Mouse (Mus musculus) lung, postnatal 25 days (tissue): ENCODE measurements around the gene Igsf3.

Experiments
- DNase-seq: peaks from one replicate; pipeline ENCODE4 v3.0.0; 2022; ENCODE audit warnings: low spot score

Igsf3 gene

DNA sequence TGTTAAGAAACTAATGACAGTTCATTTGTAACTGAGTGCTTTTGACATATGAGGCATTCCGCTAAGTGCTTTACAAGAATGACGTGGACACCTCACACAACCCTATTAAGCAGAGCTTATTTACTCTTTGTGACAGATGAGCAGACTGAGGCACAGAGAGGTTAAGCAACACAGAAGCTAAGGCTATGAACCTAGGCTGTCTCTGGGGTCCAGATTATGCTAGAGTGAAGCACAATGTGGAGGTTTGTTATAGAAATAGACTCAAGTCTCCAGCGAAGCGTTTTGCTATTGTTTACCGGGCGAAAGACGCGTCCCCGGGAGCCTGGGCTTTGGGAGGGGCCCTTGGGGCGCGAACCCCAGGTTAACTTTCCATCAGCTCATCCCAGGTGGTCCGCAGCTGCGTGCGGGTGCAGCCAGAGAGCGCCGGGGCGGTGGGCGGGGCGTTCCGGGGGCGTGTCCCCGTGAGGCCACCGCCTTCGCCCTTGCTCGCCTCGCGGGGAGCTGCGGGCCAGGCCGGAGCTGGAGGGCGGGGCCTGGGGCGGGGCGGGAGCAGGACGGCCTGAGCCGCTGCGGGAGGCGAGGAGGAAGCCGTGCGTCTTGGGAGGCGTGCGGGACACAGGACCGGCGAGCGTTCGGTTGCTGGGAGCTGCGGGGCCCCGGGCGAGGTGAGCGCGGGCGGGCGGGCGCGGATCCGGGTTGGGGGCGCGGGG, at the start of gene Igsf3:
Igsf3 (plus strand) TSS at position 546 of the 710 bp plus-strand sequence.
- peak; percentile 77 for DNase-seq

DNA sequence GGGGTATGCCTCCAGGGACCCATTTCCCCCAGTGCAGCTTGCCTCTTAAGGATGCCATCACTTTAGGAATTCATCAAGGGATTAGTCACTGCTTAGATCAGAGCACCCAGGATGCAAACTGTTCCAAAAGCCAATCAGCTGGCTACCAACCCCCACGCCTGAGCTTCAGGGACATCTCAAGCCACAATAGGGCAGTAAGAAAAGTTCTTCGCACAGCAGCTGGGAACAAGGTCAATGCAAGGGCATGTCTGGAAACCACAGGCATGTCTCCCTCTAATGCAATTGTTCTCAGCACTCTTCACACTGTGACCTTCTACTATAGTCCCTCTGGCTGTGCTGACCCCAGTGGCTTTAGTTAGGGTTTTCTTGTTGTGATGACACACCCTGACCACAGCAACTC, 49.6 kb upstream of the Igsf3 start:
- DNase-seq: no peak

DNA sequence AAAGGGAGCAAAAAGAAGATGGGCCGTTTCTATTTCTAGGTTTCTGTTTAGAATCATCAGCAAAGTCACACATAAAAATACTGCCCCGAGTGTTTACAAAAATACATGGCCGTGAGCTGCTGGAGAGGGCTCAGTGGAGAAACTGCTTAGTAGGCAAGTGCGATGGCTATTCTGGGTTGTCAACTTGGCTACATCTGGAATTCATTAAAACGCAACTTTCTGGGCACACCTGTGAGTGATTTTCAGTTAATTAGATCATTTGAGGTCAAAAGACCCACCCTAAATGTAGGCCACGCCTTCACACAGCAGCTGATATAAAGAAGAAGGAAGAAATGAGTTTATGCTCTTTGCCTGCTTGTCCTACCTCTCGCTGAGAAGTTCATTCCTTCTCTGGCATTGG, 48.3 kb upstream of the Igsf3 start:
- DNase-seq: no peak

DNA sequence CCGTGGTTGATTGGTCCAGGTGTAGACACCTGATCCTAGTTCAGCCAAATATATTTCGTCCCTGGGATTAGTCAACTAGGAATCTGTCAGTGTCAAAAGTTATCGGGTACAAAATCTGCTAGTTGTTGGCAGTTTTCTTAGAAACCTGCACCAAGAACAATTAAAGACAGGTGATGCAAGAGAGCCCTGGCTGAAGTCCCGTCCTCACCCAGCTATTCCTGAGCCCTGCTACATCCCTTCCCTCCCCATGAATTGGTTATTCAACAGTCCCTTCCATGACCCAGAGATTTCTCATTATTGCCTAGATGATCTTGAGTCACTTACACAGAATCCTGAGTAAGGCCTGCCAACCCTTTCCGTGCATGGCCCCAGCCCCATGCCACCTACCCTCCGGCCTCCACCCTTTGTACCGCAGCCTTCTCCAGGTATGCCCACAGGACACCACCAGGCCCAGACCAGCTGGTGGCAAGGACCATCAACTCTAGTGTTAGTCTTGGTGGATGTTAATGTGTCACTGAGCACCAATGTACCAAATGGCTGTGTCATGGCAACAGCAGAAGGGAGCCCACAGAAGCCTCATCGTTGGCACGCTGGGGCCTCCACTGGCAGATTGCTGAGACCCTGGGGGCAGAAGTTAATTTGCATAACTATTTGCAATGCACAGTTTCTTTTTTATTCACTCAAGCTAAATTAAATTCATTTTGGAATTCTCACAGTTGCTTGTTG, 33.5 kb upstream of the Igsf3 start:
- no peak for DNase-seq

DNA sequence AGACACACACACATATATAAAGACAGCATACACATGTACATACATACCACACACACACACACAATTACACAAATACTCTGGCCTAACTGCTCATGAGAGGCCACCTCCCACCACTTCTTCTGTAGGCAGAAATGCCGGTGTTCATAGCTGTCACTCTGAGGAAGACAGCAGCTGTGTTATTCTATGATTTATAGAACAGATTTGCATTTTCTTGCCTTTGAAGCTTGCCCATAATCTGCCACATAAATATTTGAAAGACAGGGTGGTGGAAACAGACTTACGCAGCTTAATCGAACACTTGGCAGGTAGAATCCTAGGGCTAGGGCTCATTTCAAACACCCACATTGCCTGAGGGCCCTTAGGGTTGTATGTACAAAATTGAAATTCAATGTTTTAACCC, 32.6 kb upstream of the Igsf3 start:
- DNase-seq: no peak

DNA sequence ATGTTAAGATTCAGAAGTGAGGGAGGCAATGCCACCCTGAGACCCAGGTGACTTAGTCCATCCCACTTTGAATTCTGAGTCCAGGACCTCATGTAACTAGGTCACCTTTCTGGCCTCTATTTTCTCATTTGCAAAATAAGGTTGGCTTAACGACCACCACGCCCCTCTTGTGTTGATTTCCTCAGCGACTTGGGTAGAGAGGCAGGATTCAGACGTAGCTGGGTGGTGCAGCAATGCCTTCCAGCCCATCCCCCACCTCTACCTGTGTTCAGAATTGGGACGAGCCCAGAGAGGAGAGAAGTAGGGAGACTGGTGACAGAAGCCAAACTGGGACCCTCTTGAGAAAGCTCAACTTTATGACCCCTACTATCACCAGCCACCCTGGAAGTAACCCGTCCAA, 31.6 kb upstream of the Igsf3 start:
- no peak for DNase-seq

DNA sequence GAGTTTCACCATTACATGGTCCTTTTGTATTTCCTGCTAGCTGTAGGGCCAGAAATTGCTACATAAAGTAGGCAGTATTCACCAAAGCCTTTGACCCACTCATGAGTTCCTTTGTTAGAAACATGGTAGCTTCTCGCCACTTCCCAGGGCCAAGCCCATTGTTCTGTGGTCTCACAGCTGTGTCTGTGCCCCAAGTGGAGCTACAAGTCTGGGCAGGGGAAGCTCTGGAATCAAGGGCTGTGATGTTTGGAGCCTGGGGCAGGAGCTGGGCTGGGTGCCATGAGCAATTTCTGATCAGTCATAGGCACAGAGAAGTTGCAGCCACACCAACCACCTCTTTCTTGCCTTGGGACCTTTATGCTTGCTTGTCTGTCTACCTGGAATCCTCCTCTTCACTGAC, 30.1 kb upstream of the Igsf3 start:
- DNase-seq: no peak

DNA sequence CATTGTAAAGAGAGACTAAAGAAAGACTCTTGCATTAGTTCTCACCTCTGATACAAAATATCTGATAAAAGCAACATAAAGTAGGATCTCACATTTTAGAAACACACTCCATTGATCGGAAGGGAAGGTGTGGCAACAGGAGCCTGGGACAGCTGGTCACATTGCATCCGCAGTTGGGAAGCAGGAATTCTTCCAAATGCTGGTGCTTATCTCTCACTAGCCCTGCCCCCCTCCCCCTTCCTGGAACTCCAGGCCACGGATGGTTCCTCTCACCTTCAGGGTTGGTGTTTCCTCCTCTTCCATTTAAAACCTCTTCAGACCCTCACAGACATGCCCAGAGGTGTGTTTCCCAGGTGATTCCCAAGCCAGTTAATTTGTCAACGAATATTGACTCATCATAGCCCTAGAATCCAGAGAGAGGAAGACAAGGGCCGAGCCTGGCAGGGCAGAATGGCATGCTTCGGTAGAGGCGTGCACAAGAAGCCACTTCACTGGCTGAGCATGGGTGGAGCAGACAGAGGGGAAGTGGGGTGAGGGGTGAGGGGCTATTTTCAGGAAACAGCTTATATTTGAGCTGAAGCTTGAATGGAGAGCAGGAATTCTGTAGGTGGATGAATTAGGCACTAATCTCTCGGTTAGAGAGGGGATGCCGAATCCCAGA, 28.3 kb upstream of the Igsf3 start:
- DNase-seq: no peak

DNA sequence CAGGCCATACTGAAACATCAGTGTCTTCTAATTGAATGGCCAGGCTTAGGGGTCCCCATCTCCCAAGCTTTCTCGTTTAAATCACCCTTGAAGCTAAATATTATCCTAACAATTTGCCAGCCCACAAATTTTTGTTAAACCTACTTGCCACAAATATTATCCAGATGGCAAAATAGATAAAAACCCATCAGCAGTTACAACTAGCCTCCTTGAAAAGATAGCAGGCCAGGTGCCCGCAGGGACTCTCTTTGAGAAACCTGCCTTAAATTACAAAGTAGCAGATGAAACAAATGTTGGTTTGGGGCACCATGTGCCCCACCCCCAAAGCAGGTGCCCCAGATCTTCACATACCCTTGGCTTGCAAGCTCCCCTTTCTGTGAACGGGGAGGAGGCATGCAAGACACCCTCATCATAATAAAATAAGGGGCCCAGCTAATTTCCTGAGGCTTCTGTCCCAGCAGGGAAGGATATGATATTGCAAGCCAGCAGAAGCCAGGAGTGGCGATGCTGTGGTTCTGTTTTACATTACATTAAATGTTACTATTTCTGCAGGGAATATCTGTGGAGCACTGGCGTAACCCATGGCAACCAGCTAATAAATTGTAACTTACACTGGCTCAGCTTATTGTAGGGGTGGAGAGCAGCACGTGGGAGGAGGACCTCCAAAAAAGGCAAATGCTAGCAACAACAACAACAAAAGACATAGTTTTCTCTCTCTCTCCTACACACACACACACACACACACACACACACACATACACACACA, 27.2 kb upstream of the Igsf3 start:
- no peak for DNase-seq

DNA sequence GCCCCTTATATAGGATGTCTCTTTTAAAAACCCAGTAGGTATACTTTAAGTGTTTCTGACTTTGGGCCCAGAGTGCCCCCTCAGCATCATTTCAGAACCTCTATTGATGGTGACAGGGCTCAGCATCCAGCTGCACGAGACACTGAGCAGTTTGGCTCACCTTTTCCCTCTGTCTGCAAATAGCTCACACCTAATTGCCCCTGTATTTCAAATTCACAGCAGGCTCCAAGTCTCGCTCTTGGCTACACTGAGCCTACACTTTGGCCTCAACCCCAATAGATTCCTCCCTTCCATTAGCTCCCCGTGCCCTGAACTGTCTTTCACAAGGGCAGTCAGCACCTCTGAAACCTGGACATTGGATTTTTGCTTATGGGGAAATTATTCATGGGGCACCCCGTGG, 26.5 kb upstream of the Igsf3 start:
- no peak for DNase-seq

DNA sequence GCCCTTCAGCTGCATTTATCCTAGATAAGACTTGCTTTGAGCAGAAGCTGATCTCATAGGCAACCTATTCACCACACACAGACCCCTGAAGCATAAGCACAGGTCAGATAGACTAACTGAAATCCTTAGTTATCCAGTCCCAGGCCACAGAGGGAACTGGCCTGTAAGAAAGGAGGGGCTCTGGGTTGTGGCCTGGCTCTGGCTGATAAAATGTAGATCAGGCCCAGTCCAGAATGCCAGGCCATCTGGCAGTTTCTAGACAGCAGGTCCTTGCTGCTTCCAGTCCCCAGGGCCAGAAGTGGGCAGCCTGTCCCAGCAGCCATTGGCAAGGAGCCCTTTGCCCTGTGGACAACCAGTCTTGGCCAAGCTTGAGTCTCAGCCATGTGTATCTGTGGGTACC, 22.4 kb upstream of the Igsf3 start:
- no peak for DNase-seq

DNA sequence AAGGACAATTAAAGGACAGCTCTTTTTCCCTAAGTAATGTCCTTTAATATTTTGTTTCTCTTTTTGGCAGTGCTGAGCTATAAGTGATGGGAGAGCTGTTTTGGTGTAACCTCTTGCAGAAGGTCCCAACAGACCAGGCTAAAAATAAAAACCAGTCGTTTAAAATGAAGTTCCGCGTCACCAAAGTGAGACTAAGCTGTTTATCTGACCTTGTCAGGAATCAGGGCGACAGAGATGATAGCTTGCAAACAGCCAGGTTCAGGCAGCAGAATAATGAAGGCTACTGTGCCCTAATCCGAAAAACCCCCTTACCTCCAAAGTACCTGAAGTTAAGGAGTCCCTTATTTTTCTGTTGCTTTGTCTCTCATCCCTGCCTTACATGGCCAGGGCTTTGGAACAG, 21.2 kb upstream of the Igsf3 start:
- no peak for DNase-seq

DNA sequence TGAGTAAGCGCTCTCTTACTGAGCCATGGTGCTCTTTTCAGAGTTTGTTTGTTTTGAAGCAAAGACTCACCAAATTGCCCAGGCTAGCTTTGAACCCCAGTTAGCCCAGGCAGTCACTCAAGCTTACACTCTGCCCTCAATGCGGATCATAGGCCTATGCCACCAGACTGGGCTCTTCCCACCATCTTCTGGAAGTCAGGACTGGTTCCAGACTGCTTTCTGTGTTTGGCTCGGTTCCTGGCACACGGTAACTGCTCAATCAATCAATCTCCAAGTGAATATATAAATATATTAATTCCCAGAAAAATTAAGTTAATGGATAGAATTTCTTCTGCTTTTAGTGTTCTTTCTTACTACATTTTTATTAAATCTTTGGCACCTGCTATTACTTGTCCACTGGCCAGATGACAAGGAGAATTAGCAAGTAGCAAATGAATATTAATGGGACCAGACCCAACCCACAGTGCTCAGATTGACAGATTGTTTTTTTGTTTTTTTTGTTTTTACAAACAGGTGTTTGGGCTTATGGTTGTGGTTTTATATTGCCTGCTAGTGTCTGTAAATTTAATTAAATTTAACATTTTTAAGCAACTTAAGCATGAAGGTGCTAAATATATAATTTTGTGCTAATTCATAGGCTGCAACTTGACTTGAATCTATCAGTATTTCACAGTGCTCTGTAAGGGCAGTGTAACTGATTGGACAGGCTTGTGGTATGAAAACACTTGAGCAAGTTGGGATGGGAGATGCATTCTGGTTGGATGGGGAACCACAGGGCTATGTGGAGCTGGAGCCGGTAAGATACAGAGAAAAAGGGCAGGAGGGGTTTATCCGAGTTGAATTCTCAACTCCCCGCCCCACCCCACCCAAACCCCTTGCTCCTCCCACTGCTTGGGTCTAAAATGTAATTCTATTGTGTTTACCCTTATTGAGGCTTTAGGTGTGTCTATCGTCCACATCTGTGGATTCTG, 20.0 kb upstream of the Igsf3 start:
- no peak for DNase-seq

DNA sequence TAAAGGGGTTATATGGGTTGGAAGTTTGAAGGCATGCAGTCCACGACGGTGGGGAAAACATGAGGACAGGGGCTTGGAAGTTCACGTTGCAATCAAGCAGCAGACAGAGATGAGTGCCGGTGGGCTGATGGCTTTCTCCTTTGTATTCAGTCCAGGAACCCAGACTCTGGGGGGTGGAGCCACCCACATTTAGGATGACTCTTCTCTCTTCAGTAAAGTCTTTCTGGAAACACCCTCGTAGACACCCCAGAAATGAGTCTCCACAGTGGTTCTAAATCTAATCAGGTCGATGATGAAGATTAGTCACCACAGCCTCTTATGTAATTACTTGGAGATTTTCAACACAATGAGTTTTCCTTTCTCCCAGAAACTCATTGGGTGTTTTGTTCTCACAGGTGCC, 16.1 kb upstream of the Igsf3 start:
- no peak for DNase-seq

DNA sequence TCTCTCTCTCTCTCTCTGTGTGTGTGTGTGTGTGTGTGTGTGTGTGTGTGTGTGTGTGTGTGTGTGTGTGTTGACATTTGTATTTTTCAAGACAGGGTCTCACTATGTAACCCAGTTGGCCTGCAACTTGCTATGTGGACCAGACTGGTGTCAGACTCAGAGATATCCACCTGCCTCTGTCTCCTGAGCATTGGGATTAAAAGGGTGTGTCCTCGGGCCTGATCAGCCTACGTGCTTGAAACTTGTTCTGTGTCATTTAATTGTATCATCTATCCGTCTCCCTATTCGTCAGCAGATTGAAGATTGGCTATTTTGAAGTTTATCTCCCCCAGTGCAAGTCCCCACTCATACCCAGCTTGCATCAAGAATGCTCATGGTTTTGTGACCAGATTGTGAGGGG, 14.5 kb upstream of the Igsf3 start:
- DNase-seq: no peak

DNA sequence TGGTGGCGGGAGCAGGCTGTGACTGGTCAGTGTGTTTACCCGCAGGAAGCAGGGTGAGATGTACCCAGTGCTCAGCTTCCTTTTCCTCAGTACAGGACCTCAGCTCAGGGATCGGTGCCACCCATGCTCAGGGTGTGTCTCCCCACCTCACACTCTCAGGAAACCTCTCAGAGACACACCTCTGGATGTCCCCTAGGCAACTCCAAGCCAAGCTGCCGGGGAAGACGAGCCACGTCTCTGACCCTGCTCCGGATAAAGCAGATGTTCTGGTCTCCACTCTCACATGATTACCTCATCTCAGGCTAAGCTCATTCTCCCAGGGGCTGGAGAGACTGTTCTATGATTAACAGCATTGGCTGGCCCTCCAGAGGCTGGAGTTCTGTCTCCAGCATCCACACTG, 13.3 kb upstream of the Igsf3 start:
- no peak for DNase-seq

DNA sequence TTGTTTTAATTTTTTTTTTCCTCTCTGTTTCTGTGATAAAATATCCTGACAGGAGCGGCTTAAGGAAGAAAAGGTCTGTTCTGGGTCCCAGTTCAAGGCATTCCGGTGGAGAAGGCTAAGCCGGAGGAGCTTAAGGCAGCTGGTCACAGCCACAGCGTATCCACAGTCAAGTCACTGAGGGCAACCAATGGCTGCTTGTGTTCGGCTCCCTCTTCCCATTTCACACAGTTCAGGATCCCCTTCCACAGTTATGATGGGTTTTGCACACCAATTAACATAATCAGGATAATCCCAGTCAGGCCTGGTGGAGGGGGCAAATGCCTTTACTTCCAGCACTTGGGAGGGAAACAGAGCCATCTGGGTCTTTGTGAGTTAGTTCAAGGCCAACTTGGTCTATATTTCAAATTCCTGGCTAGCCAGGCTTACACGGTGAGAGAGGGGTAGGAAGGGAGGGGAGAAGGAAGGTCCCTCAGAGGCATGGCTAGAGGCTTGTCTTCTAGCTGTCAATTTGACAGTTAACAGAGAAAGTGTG, 11.7 kb upstream of the Igsf3 start:
- no peak for DNase-seq

DNA sequence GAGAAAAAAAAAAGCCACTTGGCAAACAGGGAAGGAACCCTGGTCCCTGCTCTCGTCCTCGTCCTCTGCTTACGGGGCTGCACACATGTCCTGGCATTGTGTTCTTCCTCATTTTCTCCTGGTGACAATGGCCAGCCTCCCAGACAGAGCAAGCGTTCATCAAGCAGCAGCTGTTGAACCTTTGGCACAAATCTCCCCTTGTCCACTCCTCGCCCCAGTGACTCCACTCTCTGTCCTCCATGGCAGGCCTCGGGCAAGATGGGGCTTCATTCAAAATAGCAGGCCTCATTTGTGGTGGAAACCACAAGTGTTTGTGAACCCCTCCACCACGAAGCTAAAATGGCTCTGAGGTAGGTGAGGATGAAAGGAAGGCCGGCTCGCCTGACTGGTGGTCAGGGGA, 11.0 kb upstream of the Igsf3 start:
- no peak for DNase-seq

DNA sequence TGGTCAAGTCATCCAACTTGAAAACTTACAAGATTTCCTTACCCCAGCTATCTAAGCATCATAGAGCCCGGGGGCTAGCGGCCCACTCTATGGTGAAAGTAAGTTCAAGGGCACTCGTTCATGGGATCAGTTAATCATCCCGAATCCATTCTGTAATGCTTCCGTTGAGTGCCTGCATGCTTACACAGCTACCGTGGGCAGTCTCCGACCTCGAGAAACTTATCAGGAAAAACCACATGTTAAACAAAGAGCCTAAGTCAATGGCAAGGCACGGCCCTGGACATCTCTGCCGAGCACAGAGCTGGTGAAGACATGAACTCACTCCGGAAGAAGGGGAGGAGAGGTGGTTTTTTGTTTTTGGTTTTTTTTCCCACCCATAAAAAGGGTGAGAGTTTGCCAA, 9.5 kb upstream of the Igsf3 start:
- DNase-seq: no peak

DNA sequence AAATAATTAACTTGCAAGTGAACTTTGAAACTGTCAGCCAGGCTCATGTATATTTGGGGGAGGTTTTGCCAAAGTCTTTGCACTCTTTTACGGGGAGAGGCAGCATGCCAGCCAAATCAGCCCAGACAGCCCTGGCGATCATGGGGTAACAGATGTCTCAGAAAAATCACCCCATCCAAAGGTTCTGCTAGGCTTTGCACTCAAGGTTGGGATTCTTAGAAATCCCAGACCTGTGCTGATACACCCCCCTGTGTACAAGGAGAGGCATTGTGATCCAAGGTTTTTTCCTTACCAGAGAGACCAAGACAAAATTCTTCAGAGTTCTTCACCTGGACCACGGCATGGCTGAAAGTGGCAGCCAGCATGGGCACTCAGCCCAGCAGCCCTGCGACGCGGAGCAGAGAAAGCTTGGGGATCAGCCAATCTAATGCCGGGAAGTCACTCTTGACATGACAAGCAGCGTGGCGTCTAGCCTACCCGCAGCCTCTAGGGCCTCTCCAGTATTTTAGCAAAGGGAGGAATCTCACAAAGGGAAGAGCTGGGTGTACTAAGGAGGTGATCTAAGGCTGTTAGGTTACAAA, 7.5 kb upstream of the Igsf3 start:
- no peak for DNase-seq
